Mouse (Mus musculus): Measurements from ENCODE around the gene Tmem201.
"Not testable (repeated sequence)": the region's sequence is repeated elsewhere in the genome, so short reads cannot be mapped to it uniquely, and the experiment has no call there.

Gene Tmem201

DNA sequence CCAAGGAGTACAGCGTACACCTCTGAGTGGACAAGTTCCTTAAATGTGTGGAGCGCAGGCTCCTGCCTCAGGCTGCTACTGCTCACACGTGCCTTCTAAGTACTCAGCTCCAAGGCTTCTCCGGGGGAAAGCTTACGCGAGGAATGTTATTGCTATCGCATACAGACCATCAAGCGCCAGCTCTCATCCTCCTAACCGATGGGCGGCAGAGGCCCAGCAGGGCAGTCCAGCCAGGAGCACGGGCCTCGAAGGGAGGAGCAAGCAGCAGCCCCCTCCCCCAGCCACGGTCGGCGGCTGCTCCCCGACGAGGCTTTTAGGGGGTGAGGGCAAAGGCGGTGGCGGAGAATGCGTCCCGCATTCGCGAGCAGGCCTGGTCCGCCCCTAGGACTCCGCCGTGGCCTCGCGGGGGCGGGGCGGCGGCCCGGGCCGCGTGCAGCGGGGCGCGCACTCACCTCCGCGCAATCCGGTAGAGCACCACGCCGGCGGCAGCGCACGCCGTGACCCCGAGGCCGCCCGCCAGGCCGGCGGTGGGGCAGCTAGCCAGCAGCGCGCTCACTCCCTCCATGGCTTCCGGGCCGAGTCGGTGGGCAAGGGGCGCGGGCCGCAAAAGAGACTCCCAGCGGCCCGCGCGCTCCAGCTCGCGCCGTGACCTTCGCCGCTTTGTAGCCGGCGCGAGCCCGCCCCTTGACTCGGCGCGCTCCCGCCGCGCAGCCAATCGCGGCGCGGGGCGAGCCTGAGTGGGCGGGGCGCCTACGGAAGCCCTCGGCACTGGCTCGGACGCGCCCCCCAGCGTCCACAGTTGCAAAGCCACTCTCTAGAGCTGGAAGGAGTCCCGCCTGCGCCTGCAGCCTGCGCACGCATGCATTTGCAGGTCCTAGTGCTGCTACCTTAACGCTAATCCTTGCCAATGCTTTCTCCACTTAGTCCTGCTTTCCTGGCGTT, at the start of gene Tmem201:
Gene Tmem201 (minus strand): TSS at position 662 of the 942 bp plus-strand sequence.
- DNase-seq (ENCODE audit: low read depth): peak; percentile 69

DNA sequence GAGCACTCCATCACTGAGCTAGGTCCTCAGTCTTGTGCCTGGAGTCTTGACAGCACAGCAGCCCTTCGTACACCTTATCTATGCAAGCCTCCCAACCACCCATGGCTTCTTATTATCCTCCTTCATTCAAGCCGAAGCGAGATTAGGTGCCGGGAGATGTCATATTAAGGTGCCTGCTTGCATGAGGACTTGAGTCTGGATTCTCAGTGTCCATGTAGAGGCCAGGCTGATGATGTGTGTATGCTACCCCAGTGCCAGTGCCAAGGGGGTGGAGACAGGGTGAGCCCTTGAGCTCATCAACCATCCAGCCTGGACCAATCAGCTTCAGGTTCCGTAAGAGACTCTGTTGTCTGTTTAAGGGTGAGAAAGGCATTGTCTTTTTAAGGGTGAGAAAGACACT, 47.1 kb upstream of the Tmem201 start:
- DNase-seq (ENCODE audit: low read depth): no peak

DNA sequence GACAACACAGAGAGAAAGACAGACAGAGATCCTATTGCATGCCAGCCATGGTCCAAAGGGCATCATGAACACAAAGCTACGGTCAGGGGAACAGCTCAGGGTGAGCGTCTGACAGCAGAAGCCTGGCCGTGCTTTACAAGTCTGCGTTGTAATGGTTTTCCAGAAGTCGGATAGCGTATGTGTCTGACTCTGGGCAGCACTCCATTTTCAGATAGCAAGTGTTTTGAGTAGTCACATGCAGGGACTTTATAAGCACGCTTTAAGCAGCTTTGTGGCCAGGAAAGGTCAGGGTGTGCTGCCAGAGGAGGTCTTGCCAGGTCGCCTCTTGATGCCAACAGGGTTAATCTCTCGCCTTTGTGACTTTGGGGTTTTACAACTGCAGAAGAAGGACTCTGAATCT, 46.5 kb upstream of the Tmem201 start:
- DNase-seq (ENCODE audit: low read depth): no peak

DNA sequence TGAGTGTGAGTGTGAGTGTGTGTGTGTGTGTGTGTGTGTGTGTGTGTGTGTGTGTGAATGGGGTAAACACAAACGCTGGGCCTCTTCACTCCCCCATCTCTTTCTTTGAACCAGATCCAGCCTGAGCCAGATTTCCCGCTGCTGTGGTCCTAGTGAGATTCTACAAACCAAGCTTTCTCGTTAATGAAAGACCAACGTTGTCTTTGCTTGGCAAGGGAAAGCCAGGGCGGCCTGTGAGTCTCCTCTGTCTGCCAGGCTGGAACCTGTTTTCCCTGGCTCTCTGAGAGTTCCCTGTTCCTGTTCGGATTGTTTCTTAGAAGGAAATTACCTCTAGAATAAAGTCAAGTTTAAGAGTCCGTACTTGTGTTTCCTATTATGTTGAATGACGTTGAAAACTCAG, 45.1 kb upstream of the Tmem201 start:
- DNase-seq (ENCODE audit: low read depth): no peak

GRCm38 (mm10) chr4:149780565-149781356, 42.9 kb upstream of the Tmem201 start:
- no peak for DNase-seq (ENCODE audit: low read depth)

DNA sequence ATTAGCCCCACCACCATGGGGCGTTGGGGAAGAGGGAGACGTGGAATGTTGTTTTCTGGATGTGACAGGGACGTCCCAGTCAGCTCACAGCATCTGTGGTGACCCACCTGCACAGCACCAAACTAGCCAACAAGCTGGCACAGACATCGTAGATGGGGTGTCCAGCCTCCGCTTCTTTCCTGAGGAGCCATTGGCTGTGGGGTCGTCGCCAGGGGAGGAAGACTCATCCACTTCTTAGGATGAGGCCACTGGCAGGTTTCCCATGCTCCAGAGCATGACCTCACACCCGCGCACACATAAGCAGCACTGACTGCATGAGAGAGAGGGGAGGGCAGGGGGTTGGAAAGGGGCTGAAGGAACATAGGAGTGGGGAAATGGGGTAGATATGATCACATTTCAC, 42.1 kb upstream of the Tmem201 start:
- DNase-seq (ENCODE audit: low read depth): no peak

DNA sequence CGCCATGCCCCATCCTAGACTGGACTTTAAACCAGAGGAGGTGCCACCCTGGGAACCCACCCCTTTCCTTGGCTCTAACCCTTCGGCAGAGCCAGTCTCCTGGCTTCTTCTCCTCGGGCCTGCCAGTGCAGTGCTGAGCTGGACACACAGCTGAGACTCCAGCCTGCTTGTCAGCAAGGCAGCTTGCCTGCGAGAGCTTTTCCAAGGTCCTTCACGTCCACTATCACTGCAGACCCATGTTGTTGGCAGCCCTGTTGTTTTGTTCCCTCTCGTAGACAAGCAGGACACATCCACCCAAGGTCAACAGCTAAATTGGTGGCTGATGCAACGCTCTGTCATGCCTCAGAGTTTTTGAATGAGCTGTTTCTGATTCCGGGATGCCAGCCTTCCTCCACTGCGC, 39.3 kb upstream of the Tmem201 start:
- DNase-seq (ENCODE audit: low read depth): no peak

DNA sequence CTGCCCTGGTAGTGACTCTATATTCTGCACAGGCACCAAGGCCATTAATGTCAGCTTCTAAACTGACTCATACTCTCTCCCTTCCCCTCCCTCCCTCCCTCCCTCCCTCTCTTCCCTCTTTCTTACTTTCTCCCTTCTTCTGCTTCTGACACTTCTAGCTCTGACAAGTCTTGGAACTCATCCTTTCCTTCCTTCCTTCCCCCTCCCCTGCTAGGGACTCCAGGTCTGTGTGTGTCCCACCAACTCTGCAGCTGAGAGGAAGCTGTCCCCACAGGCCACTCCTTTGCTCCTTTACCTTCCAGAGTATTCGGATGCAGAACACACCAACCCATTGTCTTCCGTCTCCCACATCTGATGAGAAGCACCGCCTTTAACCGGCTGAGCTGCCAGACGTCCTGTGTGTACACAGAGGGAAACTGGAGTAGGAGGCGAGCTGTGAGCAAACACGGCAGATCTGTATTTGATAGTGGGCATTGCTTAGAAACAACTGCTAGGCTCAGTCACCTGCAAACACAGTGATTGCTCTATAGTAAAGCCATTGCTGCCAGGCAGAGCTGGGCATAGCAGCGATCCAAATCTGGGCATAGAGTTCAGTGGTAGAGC, 38.0 kb upstream of the Tmem201 start:
- no peak for DNase-seq (ENCODE audit: low read depth)

GRCm38 (mm10) chr4:149775330-149775729, 37.5 kb upstream of the Tmem201 start:
- no peak for DNase-seq (ENCODE audit: low read depth)

DNA sequence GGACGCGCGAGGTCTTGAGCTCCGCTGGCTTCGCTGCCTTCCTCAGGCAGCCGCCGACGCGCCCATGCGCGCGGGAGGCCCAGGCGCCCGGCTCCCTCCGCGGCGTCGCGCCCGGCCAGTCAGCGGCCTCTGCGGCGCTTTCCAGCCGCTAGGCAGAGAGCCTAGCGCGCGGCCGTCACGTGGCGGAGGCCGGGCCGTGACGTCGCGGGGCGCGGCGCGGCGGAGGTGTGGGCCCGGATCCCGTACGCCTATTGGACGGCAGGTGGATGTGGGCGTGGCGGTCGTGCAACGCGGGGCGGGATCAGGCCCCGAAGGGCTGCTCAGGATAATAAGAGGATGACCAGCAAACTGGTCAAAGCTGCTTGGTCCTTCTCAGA, 36.2 kb upstream of the Tmem201 start, which contains the start of gene Slc25a33:
Gene Slc25a33 (minus strand): TSS at position 184 of the 377 bp plus-strand sequence.
- DNase-seq (ENCODE audit: low read depth): peak; percentile 76

GRCm38 (mm10) chr4:149773408-149774093, 35.7 kb upstream of the Tmem201 start:
- DNase-seq (ENCODE audit: low read depth): no peak

GRCm38 (mm10) chr4:149772394-149772793, 34.5 kb upstream of the Tmem201 start:
- no peak for DNase-seq (ENCODE audit: low read depth)

- DNase-seq (ENCODE audit: low read depth): no peak
These were observed 27.4 kb upstream of the Tmem201 start for GRCm38 (mm10) chr4:149765201-149765600.

GRCm38 (mm10) chr4:149763335-149763734, 25.5 kb upstream of the Tmem201 start:
- no peak for DNase-seq (ENCODE audit: low read depth)

- DNase-seq (ENCODE audit: low read depth): no peak
These were observed 21.7 kb upstream of the Tmem201 start for GRCm38 (mm10) chr4:149759517-149759916.

- no peak for DNase-seq (ENCODE audit: low read depth)
These were observed 20.6 kb upstream of the Tmem201 start for GRCm38 (mm10) chr4:149758423-149758822.

DNA sequence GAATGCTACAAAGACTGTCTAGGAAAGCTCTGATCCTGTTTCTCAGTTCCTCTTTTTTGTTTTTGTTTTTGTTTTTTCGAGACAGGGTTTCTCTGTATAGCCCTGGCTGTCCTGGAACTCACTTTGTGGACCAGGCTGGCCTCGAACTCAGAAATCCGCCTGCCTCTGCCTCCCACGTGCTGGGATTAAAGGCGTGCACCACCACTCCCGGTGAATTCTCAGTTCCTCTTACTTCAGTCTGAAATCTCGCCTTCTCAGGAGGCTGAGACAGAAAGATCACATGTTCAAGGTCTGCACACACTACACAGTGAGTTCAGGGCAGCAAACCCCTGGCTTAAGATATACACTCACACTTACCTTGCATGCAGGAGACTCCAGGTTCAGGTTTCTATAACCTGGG, 18.7 kb upstream of the Tmem201 start:
- DNase-seq (ENCODE audit: low read depth): not testable (repeated sequence)

DNA sequence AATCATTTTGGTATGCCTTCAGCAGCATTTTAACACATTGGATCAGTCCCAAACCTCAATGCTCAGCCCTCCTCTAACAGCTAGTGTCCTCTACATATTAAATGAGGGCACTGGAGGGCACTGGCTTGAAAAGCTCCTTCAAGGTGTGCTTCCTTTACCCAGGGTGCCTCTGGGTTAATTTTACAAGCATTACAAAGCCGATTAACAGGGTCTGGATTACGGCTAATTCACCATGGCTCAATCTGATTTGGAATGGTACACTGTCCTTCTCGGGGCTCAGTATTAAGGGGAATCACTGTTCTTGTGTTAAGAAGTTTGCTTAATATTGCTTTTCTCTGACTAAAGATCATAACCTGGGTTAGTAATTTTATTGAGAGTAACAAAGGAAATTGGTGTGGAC, 15.0 kb upstream of the Tmem201 start:
- DNase-seq (ENCODE audit: low read depth): no peak

- no peak for DNase-seq (ENCODE audit: low read depth)
These were observed 14.4 kb upstream of the Tmem201 start for GRCm38 (mm10) chr4:149752124-149752799.

DNA sequence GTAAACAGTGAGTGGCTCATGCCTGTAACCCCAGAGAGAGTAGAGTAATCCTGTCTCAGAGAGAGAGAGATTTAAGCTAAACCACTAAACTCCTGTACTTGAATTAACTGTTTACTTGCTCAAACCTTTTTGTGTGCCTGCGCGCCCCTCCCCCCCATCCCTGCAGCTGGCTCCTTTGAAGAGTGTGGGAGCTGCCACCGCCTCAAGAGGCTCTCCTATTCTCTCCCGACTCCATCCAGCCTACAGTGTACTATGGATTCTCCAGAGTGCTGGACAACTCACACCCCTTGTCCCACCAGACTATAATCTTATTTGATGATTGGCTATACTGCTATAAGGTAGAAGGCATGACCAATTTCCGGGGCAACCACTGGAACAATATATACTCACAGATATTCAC, 12.8 kb upstream of the Tmem201 start:
- DNase-seq (ENCODE audit: low read depth): no peak

GRCm38 (mm10) chr4:149749663-149750015, 11.8 kb upstream of the Tmem201 start:
- DNase-seq (ENCODE audit: low read depth): not testable (repeated sequence)
